Mouse (Mus musculus): Measurements from ENCODE around the gene Elavl2. TPM values are rescaled to one million over a fixed set of nuclear protein-coding genes. Genes with fewer than 3 reads are reported as not detected.

Gene Elavl2
- total RNA-seq, 2 experiments from 2014 or later = 0.06 to 0.48 TPM

DNA sequence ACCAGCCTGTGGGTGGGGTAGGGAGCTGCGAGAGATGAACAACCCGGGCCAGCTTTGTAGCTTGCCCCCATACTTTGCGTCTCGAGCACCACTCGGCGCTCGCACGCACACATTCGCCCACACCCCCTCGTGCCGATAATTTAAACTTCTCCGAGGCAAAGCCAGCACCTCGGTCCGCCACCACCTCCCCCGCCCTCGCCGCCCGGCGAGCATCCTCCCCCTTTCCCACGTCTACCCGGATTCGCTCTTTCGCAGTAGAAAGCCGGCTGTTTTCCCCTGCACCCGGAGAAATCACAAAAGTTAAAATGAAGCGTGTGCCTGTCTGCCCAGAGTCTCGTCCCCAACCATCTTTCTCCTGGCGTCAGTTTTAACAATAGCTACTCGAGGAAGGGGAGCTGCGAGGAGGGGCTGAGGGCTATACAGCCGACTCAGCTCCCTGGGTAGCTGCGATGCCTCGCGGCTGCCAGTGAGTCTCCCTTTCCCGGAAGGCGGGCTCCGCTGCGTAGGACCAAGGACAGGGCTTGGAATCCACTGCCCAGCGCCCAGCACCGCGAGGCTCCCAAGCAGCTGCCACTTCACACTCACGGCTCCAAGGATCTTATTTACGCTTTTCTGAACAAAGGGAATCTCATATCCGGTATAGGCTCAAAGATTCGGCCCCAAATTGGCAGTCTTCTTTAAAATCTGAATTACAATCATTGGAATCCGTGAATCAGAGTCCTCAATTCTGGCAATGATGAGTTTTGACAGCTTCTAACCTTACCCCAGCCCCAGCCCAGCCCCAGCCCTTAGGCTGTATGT is 25.8 kb downstream of the Elavl2 start:
- Histone ChIP-seq H3K27ac (no peak overlapping the region), H3K4me3 (peak overlapping the region; percentile 72)
- TF ChIP-seq CTCF (IDR thresholded peaks at IDR 0.05) = no peak
- peak; percentile 25 for DNase-seq
- intact Hi-C loops (cut with DNase I) = no loop called here

DNA sequence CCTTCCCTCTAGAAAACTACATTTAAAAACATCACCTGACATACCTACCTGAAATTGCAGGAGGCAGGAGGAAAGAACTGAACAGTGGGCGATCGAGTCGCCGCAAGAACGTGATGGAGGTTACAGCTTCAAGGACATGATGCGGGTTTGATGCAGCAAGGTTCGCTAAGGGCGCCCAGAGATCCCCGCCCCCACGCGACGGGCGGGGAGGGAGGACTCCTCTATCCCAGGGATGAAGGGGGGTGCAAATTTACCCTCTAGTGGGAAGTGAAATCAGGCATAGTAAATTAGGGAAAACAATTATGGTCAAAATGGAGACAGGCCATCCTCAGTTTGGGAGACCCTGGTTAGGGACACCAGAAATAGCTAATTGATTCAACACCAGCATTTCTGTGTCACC is 27.7 kb downstream of the Elavl2 start:
- no peak overlapping the region for H3K4me3 ChIP-seq
- H3K27ac ChIP-seq = no peak overlapping the region
- no peak for DNase-seq
- intact Hi-C loops (cut with DNase I) = no loop called here
- no peak for TF ChIP-seq CTCF (IDR thresholded peaks at IDR 0.05)

DNA sequence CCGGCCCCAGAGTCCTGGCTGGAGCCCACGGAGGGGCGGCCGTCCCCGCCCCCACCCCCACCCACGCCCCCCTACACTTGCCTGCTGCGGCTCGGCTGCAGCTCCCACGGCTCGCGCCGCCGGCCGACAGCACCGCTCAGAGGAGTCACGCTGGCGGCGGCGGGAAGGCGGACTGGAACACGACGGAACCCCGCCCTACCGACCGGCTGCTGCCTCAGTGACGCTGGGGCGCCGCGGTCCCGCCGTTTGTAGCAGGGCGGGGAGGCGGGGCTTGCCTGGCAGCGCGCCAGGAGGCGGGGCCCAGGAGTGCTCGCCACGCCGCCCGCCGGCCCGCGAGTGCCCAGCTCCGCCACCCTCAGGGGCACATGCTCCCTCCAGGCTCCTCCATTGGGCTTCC is 28.8 kb downstream of the Elavl2 start:
- DNase-seq = peak; percentile 51
- Histone ChIP-seq H3K27ac (no peak overlapping the region), H3K4me3 (peak overlapping the region; percentile 69)
- intact Hi-C loops (cut with DNase I) = no loop called here
- no peak for TF ChIP-seq CTCF (IDR thresholded peaks at IDR 0.05)

DNA sequence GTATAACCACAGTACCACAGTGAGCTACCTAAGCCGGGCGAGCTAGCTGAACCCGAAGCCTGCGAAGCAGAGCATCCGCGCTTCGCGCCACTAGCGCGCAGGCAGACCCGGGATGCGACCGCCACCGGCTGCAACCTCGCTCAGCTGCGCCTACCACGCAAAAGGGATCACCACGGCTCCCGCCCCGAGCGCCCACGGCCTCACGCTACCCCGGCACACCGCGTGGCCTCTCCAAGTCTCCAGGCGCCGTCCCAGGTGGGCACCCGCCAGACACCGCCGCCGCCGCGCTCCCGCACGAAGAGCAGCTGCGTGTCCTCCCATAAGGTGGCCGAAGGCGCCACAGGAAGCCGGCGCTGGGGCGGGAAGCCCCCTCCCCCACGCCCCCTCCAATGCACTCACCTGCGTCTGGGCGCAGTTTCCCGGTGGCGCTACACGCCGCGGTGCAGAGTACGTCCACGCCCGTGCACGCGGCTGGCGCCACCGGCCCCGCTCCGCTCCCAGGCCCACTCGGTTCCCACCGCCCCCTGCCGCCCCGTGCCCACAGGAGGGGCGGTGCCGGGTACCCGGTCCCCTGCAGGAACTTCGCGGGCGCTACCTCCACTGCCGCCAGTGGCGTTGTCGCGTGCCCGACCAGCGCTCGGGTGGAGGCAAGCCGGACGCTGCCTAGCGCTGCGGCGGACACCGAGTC is 29.3 kb downstream of the Elavl2 start:
- TF ChIP-seq CTCF (IDR thresholded peaks at IDR 0.05) = no peak
- Histone ChIP-seq H3K4me3 (peak overlapping the region; percentile 69), H3K27ac (no peak overlapping the region)
- intact Hi-C loops (cut with DNase I) = no loop called here
- DNase-seq = no peak

DNA sequence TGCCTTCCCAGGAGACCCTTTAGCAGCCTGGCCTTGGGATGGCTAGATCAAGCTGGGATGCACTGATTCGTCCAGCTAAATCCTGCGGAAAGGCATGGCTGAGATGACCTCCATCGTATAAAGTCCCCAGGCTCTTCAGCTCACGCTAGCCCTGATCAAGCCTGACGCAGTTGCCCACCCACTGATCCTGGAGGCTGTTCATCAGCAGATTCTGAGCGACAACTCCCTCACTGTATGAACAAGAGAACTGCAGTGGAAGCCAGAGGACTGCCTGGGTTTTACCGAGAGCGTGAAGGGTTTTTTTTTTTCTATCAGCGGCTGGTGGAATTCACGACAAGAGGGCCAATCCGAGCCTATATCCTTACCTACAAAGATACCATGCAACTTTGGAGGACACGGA is 35.3 kb downstream of the Elavl2 start:
- Histone ChIP-seq H3K27ac (no peak overlapping the region), H3K4me3 (no peak overlapping the region)
- intact Hi-C loops (cut with DNase I) = no loop called here
- no peak for DNase-seq
- no peak for TF ChIP-seq CTCF (IDR thresholded peaks at IDR 0.05)

DNA sequence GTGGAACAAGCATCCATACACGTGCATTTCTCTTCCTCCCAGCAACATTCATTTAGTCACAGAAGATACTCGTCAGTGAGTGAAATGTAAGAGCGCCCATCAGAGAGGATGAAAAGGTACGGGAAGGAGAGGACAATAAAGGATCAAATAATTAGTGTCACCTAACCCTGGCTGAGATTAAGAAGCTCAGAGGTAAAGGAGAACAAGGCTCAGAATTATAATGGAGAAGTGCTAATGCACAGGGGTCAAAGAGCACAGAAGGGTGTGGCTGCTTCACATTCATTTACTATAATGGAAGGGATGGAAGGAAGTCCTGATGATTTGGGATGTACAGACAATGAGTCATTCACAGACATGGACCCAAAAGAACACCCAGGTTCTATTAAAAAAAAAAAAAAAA is 36.6 kb downstream of the Elavl2 start:
- Histone ChIP-seq H3K27ac (no peak overlapping the region), H3K4me3 (no peak overlapping the region)
- intact Hi-C loops (cut with DNase I) = no loop called here
- no peak for TF ChIP-seq CTCF (IDR thresholded peaks at IDR 0.05)
- DNase-seq = no peak

DNA sequence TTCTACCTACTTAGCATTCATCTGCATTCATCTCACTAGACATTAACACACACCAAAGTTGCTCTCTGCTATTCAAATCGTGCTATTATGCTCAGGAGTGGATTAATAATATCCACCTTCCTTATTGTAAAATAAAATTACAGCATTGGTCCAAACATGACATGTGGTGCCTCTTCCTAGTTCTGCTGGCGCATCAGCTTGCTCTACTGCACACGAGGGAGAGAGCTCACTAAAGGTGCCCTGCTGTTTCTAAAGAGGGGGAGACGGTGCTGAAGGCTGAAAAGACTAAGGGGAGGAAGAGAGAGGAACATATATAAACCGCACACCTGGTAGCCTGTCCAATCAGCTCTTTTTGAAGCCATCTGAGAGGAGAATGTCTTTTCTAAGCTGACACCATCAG is 38.1 kb downstream of the Elavl2 start:
- intact Hi-C loops (cut with DNase I) = no loop called here
- no peak overlapping the region for H3K27ac ChIP-seq
- TF ChIP-seq CTCF (IDR thresholded peaks at IDR 0.05) = no peak
- DNase-seq = no peak
- no peak overlapping the region for H3K4me3 ChIP-seq

DNA sequence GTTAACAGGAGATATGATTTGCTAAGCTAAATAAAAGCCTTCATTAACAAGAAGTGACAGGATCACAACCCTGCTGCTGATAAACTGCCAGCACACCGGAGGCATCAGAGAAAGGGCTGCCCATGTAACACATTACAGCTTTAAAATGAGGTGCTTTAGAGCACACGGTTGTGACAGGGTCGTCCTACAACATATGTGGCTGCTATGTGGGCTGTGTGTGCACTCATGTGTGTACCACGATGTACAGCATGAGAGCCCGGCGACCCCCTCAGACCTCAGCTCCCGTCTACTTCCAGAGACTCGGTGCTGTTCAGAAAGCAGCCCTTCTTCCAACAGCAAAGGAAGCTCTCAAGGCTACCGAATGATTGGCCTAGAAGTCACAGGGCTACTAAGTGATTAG is 47.4 kb downstream of the Elavl2 start:
- no peak for DNase-seq
- no peak overlapping the region for H3K4me3 ChIP-seq
- intact Hi-C loops (cut with DNase I) = no loop called here
- no peak overlapping the region for H3K27ac ChIP-seq
- TF ChIP-seq CTCF (IDR thresholded peaks at IDR 0.05) = no peak

DNA sequence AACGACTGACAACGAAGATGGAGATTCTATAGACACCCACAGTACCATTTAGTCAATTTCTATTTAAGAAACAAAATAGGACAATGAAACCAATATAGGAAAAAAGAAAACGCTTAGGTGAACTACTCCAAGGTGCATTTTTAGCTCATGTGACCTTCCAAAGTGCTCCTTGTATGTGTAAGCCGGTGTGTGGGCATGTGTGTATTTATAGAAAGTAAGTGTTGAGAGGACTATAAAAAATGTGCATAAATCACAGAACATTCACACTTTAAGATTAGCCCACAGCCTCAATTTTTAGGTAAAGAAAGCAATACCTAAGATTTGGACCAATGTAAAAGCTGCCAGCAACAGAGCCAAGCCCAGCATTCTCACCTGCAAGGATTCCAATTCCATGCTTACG is 51.0 kb downstream of the Elavl2 start:
- no peak overlapping the region for H3K4me3 ChIP-seq
- TF ChIP-seq CTCF (IDR thresholded peaks at IDR 0.05) = no peak
- no peak overlapping the region for H3K27ac ChIP-seq
- DNase-seq = no peak
- intact Hi-C loops (cut with DNase I) = no loop called here

DNA sequence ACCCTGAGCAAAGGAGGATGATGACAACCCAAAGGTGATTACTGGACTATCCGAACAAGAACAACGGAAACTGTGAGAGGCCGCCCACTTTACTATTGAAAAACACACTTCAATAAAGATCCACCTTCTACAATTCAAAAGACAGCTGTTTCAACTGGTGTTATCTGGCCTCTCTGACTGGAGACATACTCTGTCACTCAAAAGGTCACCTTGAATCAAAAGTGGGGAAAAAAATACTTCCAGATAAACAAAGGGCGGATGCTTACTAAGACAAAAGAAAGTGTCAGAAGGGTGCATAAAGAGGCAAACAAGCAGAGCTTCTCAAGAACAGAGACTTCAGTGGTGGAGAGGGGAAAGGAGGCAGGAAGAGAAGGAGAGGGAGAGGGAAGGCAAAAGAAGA is 66.4 kb downstream of the Elavl2 start:
- intact Hi-C loops (cut with DNase I) = no loop called here
- Histone ChIP-seq H3K4me3 (no peak overlapping the region), H3K27ac (no peak overlapping the region)
- no peak for TF ChIP-seq CTCF (IDR thresholded peaks at IDR 0.05)
- DNase-seq = no peak

DNA sequence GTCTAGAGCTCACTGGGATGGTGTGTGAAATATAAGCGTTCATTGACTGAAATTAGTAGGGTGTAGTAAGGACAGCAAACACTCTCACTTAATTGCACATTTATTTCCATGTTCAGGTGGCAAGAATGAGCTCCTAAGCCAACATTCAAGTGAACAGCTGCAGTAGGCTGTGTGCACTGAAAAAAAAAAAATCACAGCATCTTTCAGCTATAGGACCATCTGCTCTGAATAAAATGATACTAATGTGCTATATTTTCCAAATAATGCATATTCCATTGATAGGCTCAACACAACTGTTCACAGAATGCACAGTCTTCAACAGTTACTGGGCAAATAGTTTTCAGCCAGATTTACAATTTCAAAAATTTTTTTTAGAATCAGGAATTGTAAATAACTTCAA is 89.8 kb downstream of the Elavl2 start:
- no peak overlapping the region for H3K4me3 ChIP-seq
- no peak for DNase-seq
- TF ChIP-seq CTCF (IDR thresholded peaks at IDR 0.05) = no peak
- intact Hi-C loops (cut with DNase I) = no loop called here
- no peak overlapping the region for H3K27ac ChIP-seq

DNA sequence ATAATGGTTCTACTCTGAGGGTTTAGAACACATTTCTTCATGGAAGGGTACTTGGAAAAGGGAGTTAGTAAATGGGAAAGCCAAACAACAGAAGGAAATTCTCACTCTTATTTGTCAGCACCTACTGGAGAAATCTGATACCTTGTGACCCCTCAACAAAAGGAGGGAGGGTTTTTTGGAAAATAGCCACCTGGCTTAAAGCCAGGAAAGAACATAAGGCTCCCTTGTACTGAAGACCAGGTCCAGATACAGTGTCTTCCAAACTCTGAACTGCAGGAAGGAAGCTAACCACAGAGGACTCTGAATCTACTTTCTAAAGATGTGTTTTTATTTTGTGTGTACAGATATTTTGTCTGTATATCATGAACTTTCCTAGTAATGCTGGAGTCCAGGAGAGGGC is 102.9 kb downstream of the Elavl2 start:
- Histone ChIP-seq H3K27ac (no peak overlapping the region), H3K4me3 (no peak overlapping the region)
- TF ChIP-seq CTCF (IDR thresholded peaks at IDR 0.05) = no peak
- no peak for DNase-seq
- intact Hi-C loops (cut with DNase I) = no loop called here

DNA sequence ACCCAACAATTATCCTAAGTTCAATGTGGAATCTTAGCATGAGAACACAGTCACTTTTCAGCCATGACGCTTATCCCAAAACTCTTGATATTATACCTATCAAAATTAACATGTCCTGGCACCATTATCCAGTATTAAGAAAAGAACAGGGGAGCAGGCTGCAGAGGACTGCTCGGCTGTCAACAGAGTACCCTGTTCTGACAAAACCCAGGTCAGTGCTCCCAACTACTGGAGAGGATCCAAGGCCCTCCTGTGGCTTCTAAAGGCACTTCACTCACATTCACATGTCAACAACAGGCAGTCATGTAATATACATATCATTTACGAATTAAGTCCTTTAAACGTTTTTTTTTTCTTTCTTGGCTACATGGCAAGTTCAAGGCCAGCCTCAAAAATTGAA is 105.3 kb downstream of the Elavl2 start:
- intact Hi-C loops (cut with DNase I) = no loop called here
- DNase-seq = no peak
- no peak overlapping the region for H3K4me3 ChIP-seq
- no peak overlapping the region for H3K27ac ChIP-seq
- no peak for TF ChIP-seq CTCF (IDR thresholded peaks at IDR 0.05)

DNA sequence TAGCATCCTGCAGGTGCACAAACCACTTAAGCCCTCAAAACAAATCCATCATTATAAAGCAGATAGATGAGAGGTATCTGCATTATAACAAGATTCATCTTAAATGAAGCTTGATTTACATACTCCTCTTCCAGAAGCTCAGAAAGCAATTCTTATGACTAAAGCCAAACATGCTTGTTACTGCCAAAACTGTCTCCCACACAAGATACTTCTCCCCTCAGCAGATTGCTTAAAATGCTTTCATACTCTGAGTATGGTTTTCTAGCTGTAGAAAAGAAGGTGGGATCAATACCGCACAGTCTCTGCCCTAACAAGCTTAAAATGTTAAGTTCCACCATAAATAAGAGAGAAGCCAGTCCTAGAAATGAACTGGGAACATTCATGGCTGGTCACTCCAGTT is 109.1 kb downstream of the Elavl2 start:
- Histone ChIP-seq H3K27ac (no peak overlapping the region), H3K4me3 (no peak overlapping the region)
- DNase-seq = no peak
- TF ChIP-seq CTCF (IDR thresholded peaks at IDR 0.05) = no peak
- intact Hi-C loops (cut with DNase I) = no loop called here
